Mouse (Mus musculus): ENCODE measurements around the gene Zfp280d. TPM values are rescaled to one million over a fixed set of nuclear protein-coding genes. Genes with fewer than 3 reads are reported as not detected.

The Zfp280d gene
- polyA plus RNA-seq (2012; rRNA removed), result 51.2 and 58.3 TPM in 2 replicates

DNA sequence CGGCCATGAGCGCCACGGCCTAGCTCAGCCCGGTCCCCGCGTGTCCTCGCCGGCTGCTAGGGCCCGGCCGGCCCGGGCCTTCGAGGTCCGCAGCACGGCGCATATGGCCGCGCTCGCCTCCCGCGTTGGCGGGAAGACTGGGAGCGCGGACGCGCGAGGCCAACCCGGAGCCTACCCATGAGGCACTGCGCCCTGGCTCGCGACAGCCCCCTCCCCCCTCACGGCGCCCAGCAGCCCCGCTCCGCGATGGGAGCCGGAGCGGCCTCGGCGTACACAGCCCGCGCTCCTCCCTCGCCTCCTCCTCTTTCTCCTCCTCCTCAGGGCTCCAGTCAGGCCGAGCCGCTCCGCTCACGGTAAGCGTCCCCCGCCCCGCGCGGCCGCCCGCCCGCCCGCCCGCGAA lies at the start of gene Zfp280d:
TSS of gene Zfp280d (plus strand) at position 184 of the 400 bp plus-strand sequence.
- TF ChIP-seq CTCF (IDR thresholded peaks at IDR 0.05; ENCODE audit: extremely low read depth, insufficient read depth, low read length) (no peak), POLR2A (IDR thresholded peaks at IDR 0.05; ENCODE audit: extremely low read depth, insufficient read depth, low read length) (peak; percentile 50)
- H3K4me1 ChIP-seq (ENCODE audit: control insufficient read depth, insufficient read depth, low read length), result peaks cover 2% of the 10 kb centered on the region; the same call in 1 of the 2 replicates
- H3K4me3 ChIP-seq (ENCODE audit: insufficient read depth, low read length), result peak within 1 kb of the TSS; percentile 89
- peak within 1 kb of the TSS; percentile 99 for H3K27ac ChIP-seq (ENCODE audit: insufficient read depth, low read length)

GRCm38 (mm10) chr9:72226536-72226935 lies 48.1 kb upstream of the Zfp280d start:
- no peak for TF ChIP-seq CTCF (IDR thresholded peaks at IDR 0.05; ENCODE audit: extremely low read depth, insufficient read depth, low read length)
- H3K4me1 ChIP-seq (ENCODE audit: control insufficient read depth, insufficient read depth, low read length), result no peaks in the 10 kb centered on the region
- H3K27ac ChIP-seq (ENCODE audit: insufficient read depth, low read length), result no peak overlapping the region
- no peak overlapping the region for H3K4me3 ChIP-seq (ENCODE audit: insufficient read depth, low read length)

- H3K4me3 ChIP-seq (ENCODE audit: insufficient read depth, low read length), result no peak overlapping the region
- no peak overlapping the region for H3K27ac ChIP-seq (ENCODE audit: insufficient read depth, low read length)
- no peak for TF ChIP-seq POLR2A (IDR thresholded peaks at IDR 0.05; ENCODE audit: extremely low read depth, insufficient read depth, low read length)
- no peak for TF ChIP-seq CTCF (IDR thresholded peaks at IDR 0.05; ENCODE audit: extremely low read depth, insufficient read depth, low read length)
- no peaks in the 10 kb centered on the region for H3K4me1 ChIP-seq (ENCODE audit: control insufficient read depth, insufficient read depth, low read length)
Observed at GRCm38 (mm10) chr9:72252656-72253055, 22.0 kb upstream of the Zfp280d start.

DNA sequence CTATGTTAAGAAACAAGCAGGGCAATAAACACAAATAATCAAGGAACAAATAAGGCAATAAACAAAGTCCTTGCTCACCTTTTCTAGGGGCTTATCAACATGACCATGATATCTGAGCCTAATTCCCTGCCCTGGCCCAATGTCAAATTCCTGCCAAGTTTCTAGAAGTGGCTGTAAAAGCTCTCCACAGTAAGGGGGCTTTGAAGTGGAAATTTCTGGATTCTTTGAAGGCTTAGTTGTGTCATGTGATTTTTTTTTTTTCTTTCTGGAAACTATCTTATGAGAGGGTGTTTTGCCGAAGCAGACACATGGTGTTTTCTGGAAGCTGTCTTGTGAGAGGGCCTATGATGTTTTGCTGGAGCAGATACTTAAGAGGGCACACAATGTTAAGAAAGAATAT lies 19.4 kb upstream of the Zfp280d start:
- no peak overlapping the region for H3K27ac ChIP-seq (ENCODE audit: insufficient read depth, low read length)
- TF ChIP-seq POLR2A (IDR thresholded peaks at IDR 0.05; ENCODE audit: extremely low read depth, insufficient read depth, low read length) (no peak), CTCF (IDR thresholded peaks at IDR 0.05; ENCODE audit: extremely low read depth, insufficient read depth, low read length) (no peak)
- H3K4me1 ChIP-seq (ENCODE audit: control insufficient read depth, insufficient read depth, low read length), result no peaks in the 10 kb centered on the region
- no peak overlapping the region for H3K4me3 ChIP-seq (ENCODE audit: insufficient read depth, low read length)

GRCm38 (mm10) chr9:72256646-72257045 lies 18.0 kb upstream of the Zfp280d start:
- Histone ChIP-seq H3K27ac (ENCODE audit: insufficient read depth, low read length) (no peak overlapping the region), H3K4me1 (ENCODE audit: control insufficient read depth, insufficient read depth, low read length) (no peaks in the 10 kb centered on the region), H3K4me3 (ENCODE audit: insufficient read depth, low read length) (no peak overlapping the region)
- TF ChIP-seq CTCF (IDR thresholded peaks at IDR 0.05; ENCODE audit: extremely low read depth, insufficient read depth, low read length), result no peak
- TF ChIP-seq POLR2A (IDR thresholded peaks at IDR 0.05; ENCODE audit: extremely low read depth, insufficient read depth, low read length), result no peak

GRCm38 (mm10) chr9:72260337-72260736 lies 14.3 kb upstream of the Zfp280d start:
- 0 out of 2 replicates have a peak, but pooled peaks have one; percentile 16 for TF ChIP-seq CTCF (IDR thresholded peaks at IDR 0.05; ENCODE audit: extremely low read depth, insufficient read depth, low read length)
- TF ChIP-seq POLR2A (IDR thresholded peaks at IDR 0.05; ENCODE audit: extremely low read depth, insufficient read depth, low read length), result no peak
- no peak overlapping the region for H3K4me3 ChIP-seq (ENCODE audit: insufficient read depth, low read length)
- H3K27ac ChIP-seq (ENCODE audit: insufficient read depth, low read length), result no peak overlapping the region
- H3K4me1 ChIP-seq (ENCODE audit: control insufficient read depth, insufficient read depth, low read length), result no peaks in the 10 kb centered on the region

GRCm38 (mm10) chr9:72264859-72265258 lies 9.8 kb upstream of the Zfp280d start:
- no peak for TF ChIP-seq POLR2A (IDR thresholded peaks at IDR 0.05; ENCODE audit: extremely low read depth, insufficient read depth, low read length)
- no peak for TF ChIP-seq CTCF (IDR thresholded peaks at IDR 0.05; ENCODE audit: extremely low read depth, insufficient read depth, low read length)
- no peak overlapping the region for H3K27ac ChIP-seq (ENCODE audit: insufficient read depth, low read length)
- no peak overlapping the region for H3K4me3 ChIP-seq (ENCODE audit: insufficient read depth, low read length)
- H3K4me1 ChIP-seq (ENCODE audit: control insufficient read depth, insufficient read depth, low read length), result no peaks in the 10 kb centered on the region

DNA sequence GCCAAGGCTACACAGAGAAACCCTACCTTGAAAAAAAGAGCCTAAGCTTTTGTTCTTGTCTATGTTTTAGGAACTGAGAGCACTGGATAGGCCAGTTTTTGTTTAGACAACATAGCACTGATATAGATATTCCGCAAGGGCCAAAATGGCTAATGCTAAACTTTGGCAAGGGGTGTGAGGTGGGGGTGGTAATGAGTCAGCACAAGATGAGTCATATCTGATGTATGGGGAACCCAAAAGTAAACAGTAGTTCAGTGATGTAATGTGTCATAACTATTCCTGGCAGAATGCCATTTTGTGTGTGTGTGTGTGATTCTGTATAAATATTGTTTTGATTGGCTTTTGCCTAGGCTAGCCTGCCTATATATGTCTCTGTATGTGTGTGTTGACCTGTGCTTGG lies 4.5 kb upstream of the Zfp280d start:
- TF ChIP-seq POLR2A (IDR thresholded peaks at IDR 0.05; ENCODE audit: extremely low read depth, insufficient read depth, low read length), result no peak
- TF ChIP-seq CTCF (IDR thresholded peaks at IDR 0.05; ENCODE audit: extremely low read depth, insufficient read depth, low read length), result no peak
- no peak overlapping the region for H3K27ac ChIP-seq (ENCODE audit: insufficient read depth, low read length)
- no peak overlapping the region for H3K4me3 ChIP-seq (ENCODE audit: insufficient read depth, low read length)
- H3K4me1 ChIP-seq (ENCODE audit: control insufficient read depth, insufficient read depth, low read length), result peaks cover 2% of the 10 kb centered on the region; the same call in 1 of the 2 replicates

DNA sequence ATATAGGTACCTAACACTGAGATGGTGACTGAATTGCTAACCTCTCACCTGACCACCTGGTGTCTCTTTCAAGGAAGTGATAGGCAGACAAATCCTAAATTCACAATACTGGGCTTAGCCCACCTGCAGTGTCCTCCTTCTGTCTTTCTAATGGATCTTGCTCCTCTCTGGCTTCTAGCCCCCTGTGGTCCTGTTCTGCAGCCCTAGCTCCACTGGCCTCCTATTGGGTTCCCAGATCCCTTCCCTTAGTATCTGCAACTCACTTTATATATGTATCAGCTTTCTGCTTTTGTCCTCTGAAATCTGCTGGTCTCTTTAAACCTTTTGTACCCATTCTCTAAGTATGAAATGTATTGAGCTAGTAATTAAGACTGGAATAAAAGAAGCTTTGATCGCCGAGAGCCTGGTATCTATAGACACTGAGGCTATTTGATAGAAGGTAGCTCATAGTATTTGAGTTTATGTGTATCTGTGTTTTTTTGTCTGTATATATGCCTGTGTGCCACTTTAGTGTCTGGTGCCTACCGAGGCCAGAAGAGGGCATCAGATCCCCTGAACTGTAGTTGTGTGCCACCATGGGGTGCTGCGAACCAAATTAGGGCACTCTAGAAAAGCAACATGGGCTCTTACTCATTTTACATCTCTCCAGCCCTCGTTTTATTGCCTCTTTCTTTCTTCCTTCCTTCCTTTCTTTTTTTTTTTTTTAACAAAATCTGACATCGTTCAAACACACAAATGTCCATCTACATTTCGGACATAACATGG lies 832 bp upstream of the Zfp280d start:
- no peak for TF ChIP-seq POLR2A (IDR thresholded peaks at IDR 0.05; ENCODE audit: extremely low read depth, insufficient read depth, low read length)
- TF ChIP-seq CTCF (IDR thresholded peaks at IDR 0.05; ENCODE audit: extremely low read depth, insufficient read depth, low read length), result no peak
- Histone ChIP-seq H3K4me3 (ENCODE audit: insufficient read depth, low read length) (peak overlapping the region; percentile 89; the same call in 1 of the 2 replicates), H3K4me1 (ENCODE audit: control insufficient read depth, insufficient read depth, low read length) (peaks cover 2% of the 10 kb centered on the region; the same call in 1 of the 2 replicates), H3K27ac (ENCODE audit: insufficient read depth, low read length) (no peak overlapping the region)

Measured in cortical plate, adult 2 months (tissue).